Mouse (Mus musculus): Measurements from ENCODE around the gene Phox2b. TPM values are rescaled to one million over a fixed set of nuclear protein-coding genes. Genes with fewer than 3 reads are reported as not detected.

The Phox2b gene
- total RNA-seq, 2 experiments from 2014 or later = not detected

DNA sequence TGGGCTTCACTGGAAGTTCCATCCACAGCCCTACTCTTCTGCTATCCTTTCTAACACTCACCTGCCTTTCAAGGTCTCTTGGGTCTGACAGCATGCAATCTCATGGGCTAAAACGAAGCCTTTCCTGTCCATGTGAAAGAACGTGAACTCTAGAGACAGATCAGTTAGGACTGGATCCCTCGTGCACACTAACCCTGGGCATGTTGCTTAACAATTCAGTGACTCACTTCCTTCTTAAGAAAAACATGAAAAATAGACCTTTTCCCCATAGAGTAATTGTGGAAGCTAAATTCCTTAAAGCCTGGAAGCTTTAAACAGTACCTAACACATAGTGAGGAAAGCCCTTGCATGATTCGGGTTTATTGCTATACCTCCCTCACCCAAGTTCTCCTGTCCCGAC is 8.2 kb downstream of the Phox2b start:
- DNase-seq = no peak

DNA sequence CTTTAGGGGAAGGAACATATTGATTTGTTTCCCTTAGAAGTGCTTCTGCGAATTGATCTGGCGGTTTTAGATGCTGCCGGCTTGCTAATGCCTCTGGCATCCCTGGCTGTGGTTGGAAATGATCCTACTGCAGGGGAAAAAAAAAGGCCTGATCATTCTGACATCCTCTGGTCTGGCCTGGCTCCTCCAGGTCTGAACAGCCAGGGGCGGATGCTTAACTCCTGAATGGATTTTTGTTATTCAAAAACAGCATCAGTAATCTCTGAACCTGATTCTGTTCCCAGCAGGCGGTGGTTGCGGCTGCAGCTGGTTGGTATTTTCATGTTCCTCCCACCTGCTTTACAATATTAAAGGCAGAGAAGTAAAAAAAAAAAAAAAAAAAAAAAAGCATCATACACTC is 16.0 kb downstream of the Phox2b start:
- no peak for DNase-seq

DNA sequence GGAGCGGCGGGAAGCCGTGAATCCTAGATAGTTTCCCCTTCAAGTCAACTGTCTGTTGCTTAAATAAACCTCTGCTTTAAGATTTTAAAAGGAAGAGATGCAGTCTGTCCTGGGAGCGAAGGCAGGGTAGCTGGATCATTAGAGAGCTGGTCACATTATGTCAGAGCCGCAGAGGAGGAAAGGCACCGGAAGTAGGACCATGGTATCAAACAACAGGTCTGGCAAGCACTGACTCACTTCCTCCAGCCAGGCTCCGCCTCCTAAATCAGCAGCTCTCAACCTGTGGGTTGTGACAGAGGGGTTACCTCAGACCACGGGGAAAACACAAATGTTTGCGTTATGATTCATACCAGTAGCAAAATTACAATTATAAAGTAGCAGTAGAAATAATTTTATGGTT is 35.5 kb downstream of the Phox2b start:
- no peak for DNase-seq

DNA sequence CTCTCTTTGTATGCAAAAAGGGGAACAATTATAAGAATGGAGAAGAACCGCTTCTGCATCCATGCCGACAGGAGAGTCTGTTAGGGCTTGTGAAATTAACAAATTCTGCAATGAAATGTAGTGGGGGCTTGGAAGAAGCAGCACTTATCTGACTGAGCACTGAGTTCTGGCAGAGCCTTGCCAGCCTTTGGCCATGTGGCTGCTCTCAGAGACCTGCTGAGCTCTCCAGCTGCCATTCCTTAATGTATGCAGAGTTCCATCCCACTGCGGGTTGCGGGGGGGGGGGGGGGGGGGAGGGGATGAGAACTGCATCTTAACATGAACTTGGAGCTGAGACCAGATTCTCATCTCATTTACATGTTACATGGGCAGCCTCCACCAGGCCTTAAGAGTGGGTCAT is 38.6 kb downstream of the Phox2b start:
- no peak for DNase-seq

DNA sequence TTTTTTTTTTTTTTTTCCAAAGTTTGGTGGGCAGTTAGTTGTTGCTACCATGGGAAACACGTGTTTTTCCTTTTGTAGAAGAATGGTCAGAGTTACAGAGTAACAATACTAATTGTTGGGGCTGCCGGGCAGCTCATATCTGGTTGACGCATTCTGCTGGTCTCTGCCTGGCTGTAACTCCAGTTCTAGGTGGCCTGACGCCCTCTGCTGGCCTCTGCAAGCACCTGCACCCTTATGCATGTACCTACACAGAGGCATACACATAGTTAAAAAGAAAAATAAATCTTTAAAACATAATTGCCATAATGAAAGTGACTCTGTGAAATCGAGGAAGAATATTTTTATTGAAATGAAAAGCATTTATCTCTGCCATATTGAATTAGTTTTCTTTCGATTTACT is 41.3 kb downstream of the Phox2b start:
- DNase-seq = no peak

DNA sequence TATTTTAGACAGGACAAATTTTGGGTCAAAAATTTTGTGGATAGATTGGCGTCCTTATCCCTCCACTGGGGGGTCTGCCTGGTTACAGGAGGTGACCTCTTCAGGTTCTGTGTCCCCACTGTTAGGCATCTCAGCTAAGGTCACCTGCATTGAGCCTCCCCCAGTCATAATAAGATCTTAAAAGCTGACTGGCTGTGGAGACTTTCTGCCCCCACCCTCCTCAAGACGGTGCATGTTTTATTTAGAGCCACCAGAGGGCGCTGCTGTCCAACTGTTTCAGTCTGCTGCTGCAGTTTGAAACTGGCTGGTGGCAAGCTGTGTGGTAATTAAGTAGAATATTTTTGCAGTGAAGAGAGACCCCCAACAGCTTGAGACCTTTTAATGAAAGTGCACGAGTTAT is 51.1 kb downstream of the Phox2b start:
- DNase-seq = no peak

Small RNA genes lying within 50 kb of the gene (microRNA-seq; reads per million reads assigned to microRNA genes)
- gene Gm23841 = 0 reads per million in 2 experiments

Other genes with a start within 250 kb of the Phox2b start
- gene Tmem33, start 161.3 kb upstream of the Phox2b start, total RNA-seq (2021) = 100 to 1,000 TPM; 100 to 104 TPM
- gene Slc30a9, start 207.7 kb upstream of the Phox2b start, total RNA-seq (2021) = 100 to 1,000 TPM; 173 to 192 TPM

Data from layer of hippocampus, postnatal 36 days (tissue).